Mouse (Mus musculus): ENCODE data around the gene Sec14l1.

GRCm38 (mm10) chr11:117087036-117087799, 27.8 kb upstream of the Sec14l1 start:
- TF ChIP-seq CTCF (IDR thresholded peaks at IDR 0.05; ENCODE audit: extremely low read depth, insufficient read depth, low read length) (no peak), POLR2A (IDR thresholded peaks at IDR 0.05; ENCODE audit: extremely low read depth, insufficient read depth, low read length) (no peak)
